In genomic region chr13:36366304-36366703, GRCm38 (mm10) we compare ENCODE assay signal across 17 mouse cellular contexts.
DNase-seq lines count a peak whose midpoint lies in the region; TF ChIP-seq lines count a peak whose summit lies in the region.
"Had no signal": no experiment of that assay in that cellular context is flagged by ENCODE, and none has a peak within 500 bp of the region (broad histone marks: within the 10 kb centered on the region; RNA-seq: fewer than 3 reads in every experiment).

No protein-coding gene starts in this region.

- no peak for DNase-seq in layer of hippocampus, adult 2 months (ENCODE audit: low spot score in 2 of 2)
- DNase-seq in layer of hippocampus, postnatal 36 days: no peak
- peak; percentile 41 for DNase-seq in CD4-positive helper T cell, adult 2 months (ENCODE audit: low read depth, low spot score)
- peak; percentile 20 for DNase-seq in fibroblast of lung, adult 2 months (ENCODE audit: low read depth)
- DNase-seq in thymus, postnatal 0 days (ENCODE audit: low spot score): peak; percentile 89
- no peak for DNase-seq in adrenal gland, adult 18-20 months (ENCODE audit: low spot score in 2 of 2)
- no peak for DNase-seq in embryo, embryonic 9.5 days (ENCODE audit: extremely low spot score)
- DNase-seq: adrenal gland, postnatal 10 days; cerebellum, postnatal 25 days; gastrocnemius, postnatal 14 days; kidney, adult 11 months; kidney, postnatal 14 days had no signal

- no peak for TF ChIP-seq CTCF in layer of hippocampus, adult 2 months (conservative IDR thresholded peaks at IDR 0.05)

- H3K4me3 ChIP-seq in layer of hippocampus, adult 2 months: no peak overlapping the region
- H3K4me3 ChIP-seq: embryonic facial prominence, embryonic 13.5 days; heart, embryonic 13.5 days; hindbrain, embryonic 13.5 days; lung, embryonic 15.5 days; stomach, embryonic 15.5 days had no signal

- peak overlapping the region; percentile 85 for H3K27ac ChIP-seq in layer of hippocampus, adult 2 months
- H3K27ac ChIP-seq: embryonic facial prominence, embryonic 13.5 days; heart, embryonic 13.5 days; hindbrain, embryonic 13.5 days; lung, embryonic 15.5 days; stomach, embryonic 15.5 days had no signal

Comparison
In these comparisons a context has a peak if more than half of its experiments do, and no peak if none do; other contexts are left out.
1. DNase-seq: peak in CD4-positive helper T cell, adult 2 months (single experiment), fibroblast of lung, adult 2 months (single experiment) and thymus, postnatal 0 days (single experiment); none in layer of hippocampus, adult 2 months (0 of 2), layer of hippocampus, postnatal 36 days (0 of 2), adrenal gland, adult 18-20 months (0 of 2) and embryo, embryonic 9.5 days (single experiment).